Mouse (Mus musculus): ENCODE measurements around the gene Irgm1. TPM values are rescaled to one million over a fixed set of nuclear protein-coding genes. Genes with fewer than 3 reads are reported as not detected.
A peak's percentile ranks its signal among the peaks of the same experiment; 100 is the strongest.

Gene Irgm1
- total RNA-seq, 2 experiments from 2014 or later: 67.1 to 69.6 TPM

DNA sequence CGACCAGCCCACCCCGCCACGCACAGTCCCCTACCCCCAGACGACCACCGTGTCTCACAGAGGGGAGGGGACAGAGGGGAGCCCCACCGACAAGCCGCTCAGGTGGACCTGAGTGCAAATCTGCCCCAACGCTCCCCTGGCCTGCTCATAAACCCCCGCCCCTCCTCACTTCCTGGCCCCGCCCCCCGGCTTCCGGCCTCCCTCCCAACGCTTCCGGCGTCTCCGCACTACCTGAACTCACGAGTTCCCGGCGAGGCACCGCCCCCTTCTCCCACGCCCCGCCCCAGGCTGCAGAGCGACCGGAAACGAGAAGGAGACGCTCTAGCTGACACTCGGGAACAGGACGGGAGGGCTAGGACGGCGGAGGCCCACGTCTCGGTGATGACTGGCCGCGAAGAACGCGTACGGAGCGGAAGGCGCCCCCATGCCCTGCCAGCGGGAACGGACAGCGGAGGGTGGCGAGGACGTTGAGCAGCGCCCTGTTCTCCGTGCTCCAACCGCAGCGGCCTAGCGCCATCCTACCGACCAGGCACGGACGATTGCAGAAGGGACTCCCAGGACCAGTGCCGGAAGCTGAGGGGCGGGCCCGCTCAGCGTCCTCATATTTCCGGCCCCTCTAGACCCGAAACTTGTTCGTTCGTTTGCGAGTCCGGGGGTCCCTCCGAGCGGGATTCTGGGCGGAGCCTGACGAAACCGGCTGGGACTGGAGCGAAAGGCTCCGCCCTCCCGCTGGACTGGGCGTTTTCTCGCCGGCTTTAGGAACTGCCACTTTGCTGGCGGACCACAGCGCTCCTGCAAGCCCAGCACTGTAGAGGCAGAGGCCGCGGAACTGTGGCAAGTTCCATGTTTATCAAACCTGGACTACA lies 54.5 kb downstream of the Irgm1 start, which contains the start of gene Trim41:
Gene Trim41, minus strand, starts transcription at position 554 of the 866 bp plus-strand sequence.
- ATAC-seq (replicated peaks; ENCODE audit: low FRiP score, poor library complexity, severe bottlenecking): peak; percentile 91

DNA sequence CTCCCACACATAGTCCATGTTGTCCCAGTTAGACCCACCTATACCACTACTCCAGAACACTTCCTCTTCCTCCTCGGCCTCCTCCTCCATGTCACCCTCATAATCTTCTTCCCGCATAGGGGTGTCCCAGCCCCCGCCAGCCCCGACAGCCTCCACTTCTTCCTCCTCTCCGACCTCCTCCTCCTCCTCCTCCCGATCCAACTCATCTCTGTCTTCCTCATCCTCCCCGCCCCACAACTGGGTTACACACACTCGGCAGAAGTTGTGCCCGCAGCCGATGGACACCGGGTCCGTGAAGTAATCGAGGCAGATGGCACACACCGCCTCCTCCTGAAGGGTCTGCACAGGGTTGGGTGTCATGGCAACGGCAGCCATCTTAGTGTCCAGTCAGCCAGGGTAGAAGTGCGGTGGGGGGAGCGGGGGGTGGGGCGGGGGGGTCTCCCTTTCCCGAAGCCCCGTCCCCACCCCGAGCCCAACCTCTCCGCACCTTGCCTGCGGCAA lies 55.2 kb downstream of the Irgm1 start:
- 0 out of 2 replicates have a peak, but pooled peaks have one; percentile 2 for ATAC-seq (replicated peaks; ENCODE audit: low FRiP score, poor library complexity, severe bottlenecking)

DNA sequence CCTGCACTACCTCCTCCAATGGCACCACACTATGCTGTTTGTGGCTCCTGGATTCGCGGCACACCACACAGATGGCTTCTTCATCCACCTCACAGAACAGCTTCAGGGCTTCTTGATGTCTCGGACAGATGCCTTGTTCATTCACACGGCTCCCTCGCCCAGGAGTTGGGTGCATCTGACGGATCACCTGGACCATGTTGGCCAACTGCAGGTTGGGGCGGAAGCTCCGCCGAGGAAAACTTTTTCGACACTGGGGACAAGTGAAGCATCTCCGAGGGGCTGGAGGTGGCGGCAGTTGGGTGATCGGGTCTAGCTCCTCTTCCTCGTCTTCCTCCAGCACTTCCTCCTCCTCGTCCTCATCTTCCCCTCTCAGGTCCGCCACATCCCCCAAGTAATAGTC lies 55.6 kb downstream of the Irgm1 start:
- ATAC-seq (replicated peaks; ENCODE audit: low FRiP score, poor library complexity, severe bottlenecking): no peak

DNA sequence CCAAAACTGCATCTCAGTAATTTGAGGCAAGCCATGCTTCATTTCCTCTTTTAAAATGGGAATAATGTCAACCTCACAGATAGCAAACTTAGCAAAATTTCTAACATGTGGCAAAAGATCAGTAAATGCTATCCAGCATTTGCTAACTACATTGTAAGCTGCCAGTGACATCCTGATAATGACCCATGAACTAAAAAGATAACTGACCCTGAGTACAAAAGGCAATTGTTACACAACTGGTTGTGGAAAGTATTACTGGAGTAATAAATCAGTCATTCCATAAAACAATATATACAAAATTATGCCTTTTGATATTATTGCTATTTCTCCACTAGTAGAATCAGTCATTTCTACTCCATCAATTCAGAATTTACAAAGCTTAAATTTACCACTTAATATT lies 57.7 kb downstream of the Irgm1 start:
- no peak for ATAC-seq (replicated peaks; ENCODE audit: low FRiP score, poor library complexity, severe bottlenecking)

Other genes with a start within 250 kb of the Irgm1 start
- 613 and 630 TPM in 2 replicates for gene Rack1, start 71.4 kb downstream of the Irgm1 start, total RNA-seq (2015; ENCODE audit: low replicate concordance)
- 242 and 301 TPM in 2 replicates for gene Rack1, start 71.4 kb downstream of the Irgm1 start, total RNA-seq (2017; ENCODE audit: low replicate concordance)
- 3.3 and 12.7 TPM in 2 replicates for gene Trim41, start 54.3 kb downstream of the Irgm1 start, total RNA-seq (2015; ENCODE audit: low replicate concordance)
- gene Trim41, start 54.3 kb downstream of the Irgm1 start, total RNA-seq (2017; ENCODE audit: low replicate concordance): 17.6 and 19.5 TPM in 2 replicates
- not detected in 2 replicates for gene Trim7, start 45.5 kb downstream of the Irgm1 start, total RNA-seq (2015; ENCODE audit: low replicate concordance)
- gene Trim7, start 45.5 kb downstream of the Irgm1 start, total RNA-seq (2017; ENCODE audit: low replicate concordance): 0.42 TPM in 1 of 2 replicates, not detected in the other
- gene Gm12184, start 45.0 kb downstream of the Irgm1 start, total RNA-seq (2015; ENCODE audit: low replicate concordance): 3.1 TPM in 1 of 2 replicates, not detected in the other
- gene Gm12184, start 45.0 kb downstream of the Irgm1 start, total RNA-seq (2017; ENCODE audit: low replicate concordance): 0.68 and 5.3 TPM in 2 replicates
- gene Gm5431, start 30.5 kb upstream of the Irgm1 start, total RNA-seq (2015; ENCODE audit: low replicate concordance): 0.42 and 3.5 TPM in 2 replicates
- 0.84 TPM in 1 of 2 replicates, not detected in the other for gene Gm5431, start 30.5 kb upstream of the Irgm1 start, total RNA-seq (2017; ENCODE audit: low replicate concordance)
- gene Psme2b, start 74.5 kb upstream of the Irgm1 start, total RNA-seq (2015; ENCODE audit: low replicate concordance): 12.1 and 20.2 TPM in 2 replicates
- 1.4 and 2.1 TPM in 2 replicates for gene Psme2b, start 74.5 kb upstream of the Irgm1 start, total RNA-seq (2017; ENCODE audit: low replicate concordance)
- gene Olfr56, start 107.2 kb upstream of the Irgm1 start, total RNA-seq (2015; ENCODE audit: low replicate concordance): not detected in 2 replicates
- 1.0 and 2.0 TPM in 2 replicates for gene Olfr56, start 107.2 kb upstream of the Irgm1 start, total RNA-seq (2017; ENCODE audit: low replicate concordance)
- gene 9930111J21Rik1, start 107.7 kb upstream of the Irgm1 start, total RNA-seq (2015; ENCODE audit: low replicate concordance): 4.6 and 18.6 TPM in 2 replicates
- 1.7 and 3.7 TPM in 2 replicates for gene 9930111J21Rik1, start 107.7 kb upstream of the Irgm1 start, total RNA-seq (2017; ENCODE audit: low replicate concordance)
- 0.19 and 0.84 TPM in 2 replicates for gene Gm12185, start 120.5 kb upstream of the Irgm1 start, total RNA-seq (2015; ENCODE audit: low replicate concordance)
- gene Gm12185, start 120.5 kb upstream of the Irgm1 start, total RNA-seq (2017; ENCODE audit: low replicate concordance): 0.09 and 0.70 TPM in 2 replicates
- 0.42 TPM in 1 of 2 replicates, not detected in the other for gene Tgtp1, start 122.5 kb upstream of the Irgm1 start, total RNA-seq (2015; ENCODE audit: low replicate concordance)
- 0.85 TPM in 1 of 2 replicates, not detected in the other for gene Tgtp1, start 122.5 kb upstream of the Irgm1 start, total RNA-seq (2017; ENCODE audit: low replicate concordance)
- 21.1 and 35.5 TPM in 2 replicates for gene 9930111J21Rik2, start 179.6 kb upstream of the Irgm1 start, total RNA-seq (2015; ENCODE audit: low replicate concordance)
- 12.4 and 17.8 TPM in 2 replicates for gene 9930111J21Rik2, start 179.6 kb upstream of the Irgm1 start, total RNA-seq (2017; ENCODE audit: low replicate concordance)
- gene Tgtp2, start 192.5 kb upstream of the Irgm1 start, total RNA-seq (2015; ENCODE audit: low replicate concordance): 18.2 and 28.2 TPM in 2 replicates
- 28.4 and 51.8 TPM in 2 replicates for gene Tgtp2, start 192.5 kb upstream of the Irgm1 start, total RNA-seq (2017; ENCODE audit: low replicate concordance)
- 33.2 and 37.5 TPM in 2 replicates for gene Ifi47, start 204.9 kb upstream of the Irgm1 start, total RNA-seq (2015; ENCODE audit: low replicate concordance)
- 15.9 and 29.4 TPM in 2 replicates for gene Ifi47, start 204.9 kb upstream of the Irgm1 start, total RNA-seq (2017; ENCODE audit: low replicate concordance)
- gene Olfr1396, start 243.2 kb upstream of the Irgm1 start, total RNA-seq (2015; ENCODE audit: low replicate concordance): not detected in 2 replicates
- not detected in 2 replicates for gene Olfr1396, start 243.2 kb upstream of the Irgm1 start, total RNA-seq (2017; ENCODE audit: low replicate concordance)